Mouse (Mus musculus): ENCODE results near the gene Cyp19a1. TPM values are rescaled to one million over a fixed set of nuclear protein-coding genes. Genes with fewer than 3 reads are reported as not detected.

Gene Cyp19a1
- polyA plus RNA-seq (2012; rRNA removed) = 0.18 and 0.19 TPM in 2 replicates

DNA sequence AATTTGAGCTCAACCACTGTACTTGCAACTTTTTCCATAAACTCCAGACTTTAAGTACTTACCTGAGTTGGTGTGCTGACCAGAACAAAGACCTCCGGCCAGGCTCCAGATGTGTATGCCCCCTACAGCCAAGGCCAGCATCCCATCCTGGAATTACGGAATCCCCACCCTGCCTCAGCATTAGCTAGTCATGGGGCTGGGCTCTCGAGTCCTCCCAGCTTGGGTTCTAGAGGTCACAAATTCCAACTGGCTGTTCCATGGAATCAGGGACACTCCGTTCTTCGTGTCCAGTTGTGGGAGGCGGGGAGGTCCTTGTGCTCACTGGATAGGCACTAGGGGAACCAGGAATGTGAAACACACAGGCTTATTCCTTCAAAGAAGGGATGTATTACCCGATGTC lies at the start of gene Cyp19a1:
Gene Cyp19a1 (minus strand): TSS at position 101 of the 400 bp plus-strand sequence.
- no peak for TF ChIP-seq POLR2A (IDR thresholded peaks at IDR 0.05; ENCODE audit: borderline replicate concordance, extremely low read depth, insufficient read depth, insufficient read length, poor library complexity, severe bottlenecking)
- TF ChIP-seq CTCF (IDR thresholded peaks at IDR 0.05; ENCODE audit: borderline replicate concordance, extremely low read depth, insufficient read depth, insufficient read length) = no peak
- DNase-seq (ENCODE audit: low read depth) = no peak

DNA sequence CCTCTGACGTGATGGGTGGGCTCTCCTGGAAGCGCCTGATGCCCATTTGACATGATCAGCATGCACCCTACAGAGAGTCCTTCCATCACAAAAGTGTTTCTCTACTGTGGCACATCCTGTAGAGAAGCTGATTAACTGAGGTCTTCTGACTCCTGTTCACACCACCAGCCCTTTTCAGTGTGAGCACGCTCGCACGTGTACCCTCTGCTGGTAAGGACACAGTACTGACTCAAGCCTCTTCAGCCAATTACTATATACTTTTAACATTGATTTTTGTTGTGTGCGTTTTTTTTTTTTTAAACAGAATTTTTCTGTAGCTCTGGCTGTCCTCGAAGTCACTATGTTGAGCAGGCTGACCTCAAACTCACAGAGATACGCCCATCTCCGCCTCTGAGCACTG lies 48.5 kb upstream of the Cyp19a1 start:
- no peak for DNase-seq (ENCODE audit: low read depth)
- peak; percentile 38; the same call in 1 of the 2 replicates for TF ChIP-seq CTCF (IDR thresholded peaks at IDR 0.05; ENCODE audit: borderline replicate concordance, extremely low read depth, insufficient read depth, insufficient read length)
- no peak for TF ChIP-seq POLR2A (IDR thresholded peaks at IDR 0.05; ENCODE audit: borderline replicate concordance, extremely low read depth, insufficient read depth, insufficient read length, poor library complexity, severe bottlenecking)

DNA sequence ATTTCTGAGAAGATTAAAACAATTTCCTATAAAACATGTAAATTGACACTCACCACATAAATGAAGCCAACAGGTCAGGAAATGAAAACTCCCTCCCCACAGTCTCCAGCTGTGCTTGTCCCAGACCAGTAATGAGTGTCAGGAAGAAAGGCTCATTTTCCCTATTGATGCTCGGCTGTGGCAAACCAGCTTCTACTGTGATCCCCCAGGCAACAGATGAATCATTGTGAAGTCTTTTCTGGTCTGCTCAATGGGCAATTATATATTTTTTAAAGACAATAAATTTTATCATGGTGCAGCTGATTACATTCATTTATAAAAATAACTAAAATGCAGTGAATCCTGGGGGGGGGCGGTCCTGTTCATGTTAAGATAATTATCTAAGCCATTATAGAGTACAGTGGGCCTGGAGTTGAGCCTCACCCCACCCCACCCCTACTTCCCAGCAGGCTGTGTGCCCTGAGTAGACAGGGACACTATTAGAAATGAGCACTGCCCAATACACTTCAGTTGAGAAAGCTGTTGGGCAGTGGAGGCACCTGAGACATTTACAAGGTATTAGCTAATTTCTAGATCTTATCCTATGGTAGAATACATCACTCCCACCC lies 40.9 kb upstream of the Cyp19a1 start:
- TF ChIP-seq POLR2A (IDR thresholded peaks at IDR 0.05; ENCODE audit: borderline replicate concordance, extremely low read depth, insufficient read depth, insufficient read length, poor library complexity, severe bottlenecking) = no peak
- no peak for TF ChIP-seq CTCF (IDR thresholded peaks at IDR 0.05; ENCODE audit: borderline replicate concordance, extremely low read depth, insufficient read depth, insufficient read length)
- peak; percentile 69 for DNase-seq (ENCODE audit: low read depth)

DNA sequence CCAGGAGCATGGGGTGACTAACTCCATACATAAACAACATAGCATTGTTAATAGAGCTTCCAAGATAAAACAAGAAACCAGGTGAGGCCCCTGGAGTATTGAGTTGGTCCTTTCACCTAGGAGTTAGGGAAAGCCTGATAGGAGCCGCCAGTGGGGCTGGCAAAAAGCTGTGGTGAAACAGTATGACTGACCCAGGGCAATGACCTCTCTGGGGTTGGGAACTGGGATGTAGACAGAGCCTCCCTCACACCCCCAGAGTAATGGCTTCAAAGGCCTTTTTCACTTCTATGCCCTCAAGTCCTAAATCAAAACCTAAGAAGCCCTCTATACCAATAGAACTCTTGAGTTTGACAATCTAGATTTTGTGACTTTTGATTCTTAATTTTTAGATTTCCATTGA lies 40.3 kb upstream of the Cyp19a1 start:
- no peak for DNase-seq (ENCODE audit: low read depth)
- no peak for TF ChIP-seq POLR2A (IDR thresholded peaks at IDR 0.05; ENCODE audit: borderline replicate concordance, extremely low read depth, insufficient read depth, insufficient read length, poor library complexity, severe bottlenecking)
- no peak for TF ChIP-seq CTCF (IDR thresholded peaks at IDR 0.05; ENCODE audit: borderline replicate concordance, extremely low read depth, insufficient read depth, insufficient read length)

DNA sequence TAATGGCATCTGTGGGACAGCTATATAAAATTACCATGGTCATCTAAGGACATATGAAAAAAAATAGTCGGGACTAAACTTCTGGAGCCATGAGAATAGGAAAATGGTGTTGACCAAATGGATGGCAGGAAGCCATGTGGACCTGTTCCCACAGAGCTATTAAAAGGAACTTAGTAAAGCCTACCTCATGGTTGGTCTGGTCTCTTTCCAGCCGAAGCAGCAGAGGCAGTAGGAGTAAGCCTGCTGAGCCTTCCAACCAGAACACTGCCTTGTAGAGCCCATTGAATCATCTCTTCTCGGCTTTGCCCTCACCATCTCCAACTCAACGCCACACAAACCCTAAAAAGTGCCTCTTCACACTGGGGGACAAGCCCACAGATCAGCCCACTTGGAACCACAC lies 33.3 kb upstream of the Cyp19a1 start:
- no peak for DNase-seq (ENCODE audit: low read depth)
- TF ChIP-seq CTCF (IDR thresholded peaks at IDR 0.05; ENCODE audit: borderline replicate concordance, extremely low read depth, insufficient read depth, insufficient read length) = no peak
- no peak for TF ChIP-seq POLR2A (IDR thresholded peaks at IDR 0.05; ENCODE audit: borderline replicate concordance, extremely low read depth, insufficient read depth, insufficient read length, poor library complexity, severe bottlenecking)

DNA sequence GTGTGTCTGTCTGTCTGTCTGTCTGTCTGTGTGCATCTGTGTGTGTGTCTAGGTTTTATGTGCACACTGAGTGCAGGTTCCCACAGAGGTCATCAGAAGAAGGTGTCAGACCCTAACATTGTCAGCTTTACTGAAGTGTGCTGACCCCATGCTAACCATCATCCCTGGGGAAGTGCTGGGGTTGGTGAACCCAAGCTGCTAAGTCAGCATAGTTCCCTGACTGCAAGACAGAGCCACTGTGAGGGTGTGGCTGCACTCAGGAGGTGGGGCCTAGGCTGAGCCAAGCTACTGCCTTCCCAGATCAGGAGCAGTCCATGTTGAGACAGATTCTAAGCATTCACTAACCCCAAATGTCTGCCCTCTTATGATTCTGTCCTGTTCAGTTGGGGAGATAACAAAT lies 31.9 kb upstream of the Cyp19a1 start:
- TF ChIP-seq CTCF (IDR thresholded peaks at IDR 0.05; ENCODE audit: borderline replicate concordance, extremely low read depth, insufficient read depth, insufficient read length) (no peak), POLR2A (IDR thresholded peaks at IDR 0.05; ENCODE audit: borderline replicate concordance, extremely low read depth, insufficient read depth, insufficient read length, poor library complexity, severe bottlenecking) (no peak)
- DNase-seq (ENCODE audit: low read depth) = no peak

DNA sequence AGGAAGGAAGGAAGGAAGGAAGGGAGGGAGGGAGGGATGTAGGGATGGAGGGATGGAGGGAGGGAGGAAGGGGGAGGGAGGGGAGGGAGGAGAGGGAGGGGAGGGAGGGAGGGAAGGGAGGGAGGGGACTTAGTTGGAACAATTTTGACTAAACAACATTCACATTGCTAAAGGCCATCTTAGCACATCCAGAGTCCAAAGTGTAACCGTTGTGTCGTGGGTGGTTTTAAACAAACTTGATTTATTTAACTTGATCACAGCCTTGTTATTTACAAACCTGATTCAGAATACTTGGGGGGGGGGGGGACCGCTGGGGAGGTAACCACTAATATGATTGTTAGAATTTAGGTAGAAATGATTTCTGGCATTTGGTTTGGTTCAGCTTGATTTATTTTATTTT lies 31.5 kb upstream of the Cyp19a1 start:
- TF ChIP-seq CTCF (IDR thresholded peaks at IDR 0.05; ENCODE audit: borderline replicate concordance, extremely low read depth, insufficient read depth, insufficient read length) (no peak), POLR2A (IDR thresholded peaks at IDR 0.05; ENCODE audit: borderline replicate concordance, extremely low read depth, insufficient read depth, insufficient read length, poor library complexity, severe bottlenecking) (no peak)
- no peak for DNase-seq (ENCODE audit: low read depth)

DNA sequence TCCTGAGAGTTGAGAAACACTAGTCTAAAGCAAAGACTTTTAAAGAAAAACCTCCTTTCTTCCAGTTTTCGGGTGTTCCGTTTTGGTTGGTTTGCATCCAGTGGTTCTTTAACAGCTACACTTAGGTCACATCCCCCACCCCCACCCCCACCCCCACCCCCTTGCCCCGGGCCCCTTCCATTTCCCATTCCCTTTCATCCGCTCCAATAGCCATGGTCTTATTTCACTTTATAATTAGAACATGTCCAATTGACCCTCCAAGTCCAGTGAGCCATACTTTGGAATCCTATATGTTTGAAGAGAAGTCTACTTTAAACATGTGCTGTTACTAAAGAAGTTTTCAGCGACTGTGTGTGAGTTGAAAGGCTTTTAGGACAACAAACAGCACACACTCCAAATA lies 19.9 kb upstream of the Cyp19a1 start:
- no peak for DNase-seq (ENCODE audit: low read depth)
- TF ChIP-seq CTCF (IDR thresholded peaks at IDR 0.05; ENCODE audit: borderline replicate concordance, extremely low read depth, insufficient read depth, insufficient read length) (no peak), POLR2A (IDR thresholded peaks at IDR 0.05; ENCODE audit: borderline replicate concordance, extremely low read depth, insufficient read depth, insufficient read length, poor library complexity, severe bottlenecking) (no peak)

DNA sequence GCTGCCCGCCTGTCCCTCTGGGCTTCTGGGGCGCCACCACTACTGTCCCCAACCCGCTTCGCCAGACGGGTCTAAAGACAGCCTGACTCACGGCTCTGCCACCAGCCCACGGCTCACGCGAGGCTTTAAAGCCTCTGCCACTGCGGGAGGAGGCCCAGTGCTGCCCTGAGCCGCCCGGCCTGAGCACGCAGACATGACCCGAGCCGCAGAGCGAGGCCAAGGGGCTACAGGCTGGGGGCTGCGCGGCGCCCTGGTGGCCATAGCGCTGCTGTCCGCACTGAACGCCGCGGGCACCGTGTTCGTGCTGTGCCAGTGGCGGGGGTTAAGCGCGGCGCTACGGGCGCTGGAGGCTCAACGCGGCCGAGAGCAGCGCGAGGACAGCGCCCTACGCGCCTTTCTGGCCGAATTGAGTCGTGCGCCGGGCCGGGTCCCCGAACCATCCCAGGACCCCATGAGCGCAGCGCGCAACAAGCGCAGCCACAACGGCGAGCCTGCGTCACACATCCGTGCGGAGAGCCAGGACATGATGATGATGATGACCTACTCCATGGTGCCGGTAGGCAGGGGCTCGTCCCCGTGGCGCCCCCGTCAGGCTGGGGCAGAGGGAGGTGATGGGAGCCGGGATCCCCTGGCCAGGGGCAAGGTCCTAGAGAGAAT lies 18.5 kb upstream of the Cyp19a1 start, which contains the start of gene Gldn:
Gene Gldn (plus strand): TSS at position 156 of the 657 bp plus-strand sequence.
- peak; percentile 37 for DNase-seq (ENCODE audit: low read depth)
- TF ChIP-seq CTCF (IDR thresholded peaks at IDR 0.05; ENCODE audit: borderline replicate concordance, extremely low read depth, insufficient read depth, insufficient read length) = no peak
- no peak for TF ChIP-seq POLR2A (IDR thresholded peaks at IDR 0.05; ENCODE audit: borderline replicate concordance, extremely low read depth, insufficient read depth, insufficient read length, poor library complexity, severe bottlenecking)

DNA sequence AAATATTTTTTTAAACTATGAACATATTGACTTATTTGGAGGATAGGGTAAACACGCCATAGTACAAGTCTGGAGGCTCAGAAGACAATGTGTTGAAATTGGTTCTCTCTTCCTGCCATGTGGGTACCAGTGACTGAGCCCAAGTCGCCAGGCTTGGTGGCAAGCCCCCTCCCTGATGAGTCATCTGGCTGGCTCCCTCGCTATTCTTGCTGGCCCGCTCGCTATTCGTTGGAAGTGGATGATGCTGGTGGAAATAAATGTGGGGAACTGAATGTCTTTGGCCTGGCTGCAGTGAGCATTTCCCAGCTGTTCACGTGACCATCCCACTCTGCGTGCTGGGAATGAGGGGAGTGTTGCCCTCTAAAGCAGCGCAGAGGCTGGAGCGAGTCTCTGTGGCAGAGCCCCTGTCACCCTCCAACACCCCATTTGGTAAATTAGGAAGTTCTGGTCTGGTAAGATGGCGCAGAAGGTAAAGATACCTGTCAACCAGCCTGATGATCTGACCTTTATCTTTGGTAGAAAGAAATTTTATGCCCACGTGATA lies 11.2 kb upstream of the Cyp19a1 start:
- no peak for DNase-seq (ENCODE audit: low read depth)
- no peak for TF ChIP-seq CTCF (IDR thresholded peaks at IDR 0.05; ENCODE audit: borderline replicate concordance, extremely low read depth, insufficient read depth, insufficient read length)
- TF ChIP-seq POLR2A (IDR thresholded peaks at IDR 0.05; ENCODE audit: borderline replicate concordance, extremely low read depth, insufficient read depth, insufficient read length, poor library complexity, severe bottlenecking) = no peak

DNA sequence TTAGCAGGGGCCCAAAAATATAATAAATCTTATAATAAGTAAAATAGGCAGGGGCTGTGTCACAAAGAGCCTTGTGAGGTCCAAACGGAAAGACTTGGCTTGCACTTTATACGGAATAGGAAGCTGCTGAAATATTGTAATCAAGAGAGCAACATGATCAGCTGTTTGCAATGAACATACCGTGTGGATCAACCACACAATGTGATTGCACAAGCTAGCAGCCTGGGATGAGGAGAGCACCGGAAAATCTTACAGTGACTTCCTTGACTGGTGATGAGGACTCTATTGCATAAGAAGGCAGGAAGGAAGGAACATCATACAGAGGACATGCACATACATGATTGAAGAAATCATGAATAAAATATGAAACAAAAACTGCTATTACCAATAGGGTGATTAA lies 7.4 kb upstream of the Cyp19a1 start:
- DNase-seq (ENCODE audit: low read depth) = no peak
- TF ChIP-seq CTCF (IDR thresholded peaks at IDR 0.05; ENCODE audit: borderline replicate concordance, extremely low read depth, insufficient read depth, insufficient read length) (no peak), POLR2A (IDR thresholded peaks at IDR 0.05; ENCODE audit: borderline replicate concordance, extremely low read depth, insufficient read depth, insufficient read length, poor library complexity, severe bottlenecking) (no peak)

DNA sequence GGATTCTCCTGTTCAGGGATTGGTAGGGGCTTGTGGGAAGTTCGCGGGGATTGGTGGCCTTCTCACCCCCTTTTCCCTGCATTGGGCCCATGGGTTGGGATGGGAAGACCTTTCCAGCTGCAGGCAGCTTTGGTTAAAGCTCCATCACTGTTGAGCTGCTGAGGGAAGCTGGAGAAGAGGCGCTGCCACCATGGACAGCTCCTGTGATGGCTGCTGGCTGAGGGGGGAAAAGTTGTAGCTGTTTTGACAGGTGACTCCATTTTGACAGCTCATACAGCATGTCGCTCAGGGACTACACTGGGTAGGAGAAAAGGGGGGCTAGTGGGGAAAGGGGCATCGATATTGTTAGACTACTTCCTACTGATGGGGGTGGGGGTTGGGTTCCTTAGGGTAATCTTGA lies 3.0 kb upstream of the Cyp19a1 start:
- no peak for DNase-seq (ENCODE audit: low read depth)
- TF ChIP-seq POLR2A (IDR thresholded peaks at IDR 0.05; ENCODE audit: borderline replicate concordance, extremely low read depth, insufficient read depth, insufficient read length, poor library complexity, severe bottlenecking) = no peak
- no peak for TF ChIP-seq CTCF (IDR thresholded peaks at IDR 0.05; ENCODE audit: borderline replicate concordance, extremely low read depth, insufficient read depth, insufficient read length)

Measured in brain, embryonic 14.5 days (tissue).